Mouse (Mus musculus) liver, embryonic 13.5 days (tissue): Measurements from ENCODE around the gene Chn2. TPM values are rescaled to one million over a fixed set of nuclear protein-coding genes. Genes with fewer than 3 reads are reported as not detected.

Source experiments
- ATAC-seq: fragments of 200-750 bp; cut with Nextera tagmentation; 2 replicates; pipeline ENCODE4 v1.8.0; 2017; ENCODE audit warnings: low read depth, mild to moderate bottlenecking, moderate number of reproducible peaks, moderate library complexity
- DNase-seq: peaks from one replicate; pipeline ENCODE4 v3.0.0; 2022
- H3K27ac ChIP-seq: fragments of 300-500 bp; sonication (generic); 2 replicates; pipeline ENCODE4 v1.5.1; 2015; ENCODE audit warnings: moderate library complexity, mild to moderate bottlenecking, inconsistent platforms
- H3K27me3 ChIP-seq: fragments of 300-500 bp; sonication (generic); 2 replicates; pipeline ENCODE4 v1.6.1; 2015; ENCODE audit warnings: mild to moderate bottlenecking, inconsistent platforms
- H3K36me3 ChIP-seq: fragments of 300-500 bp; sonication (generic); 2 replicates; pipeline ENCODE4 v1.6.1; 2015; ENCODE audit warnings: mild to moderate bottlenecking, inconsistent platforms
- H3K4me1 ChIP-seq: fragments of 300-500 bp; sonication (generic); replicated peaks from 2 replicates; pipeline ENCODE4 v1.6.1; 2015; ENCODE audit warnings: inconsistent platforms
- H3K4me2 ChIP-seq: fragments of 300-500 bp; sonication (generic); 2 replicates; pipeline ENCODE4 v1.6.1; 2015; ENCODE audit warnings: inconsistent platforms, mild to moderate bottlenecking, moderate library complexity
- H3K4me3 ChIP-seq: fragments of 300-500 bp; sonication (generic); replicated peaks from 2 replicates; pipeline ENCODE4 v1.5.1; 2015; ENCODE audit warnings: mild to moderate bottlenecking, inconsistent platforms
- H3K9ac ChIP-seq: fragments of 300-500 bp; sonication (generic); 2 replicates; pipeline ENCODE4 v1.6.1; 2015; ENCODE audit warnings: mild to moderate bottlenecking, inconsistent platforms
- H3K9me3 ChIP-seq: fragments of 300-500 bp; sonication (generic); replicated peaks from 2 replicates; pipeline ENCODE4 v1.6.1; 2016; ENCODE audit warnings: inconsistent platforms
- WGBS: fragments of 180-500 bp; shearing (Covaris S2); methylation state at CpG from one replicate; pipeline ENCODE4 v1.1.7; 2015; ENCODE audit not compliant: insufficient replicate concordance; 5-methylcytosine and 5-hydroxymethylcytosine counted together
- polyA plus RNA-seq: library from polyadenylated mRNA; unstranded; fragments of >200 nt; fragmentation: Nextera tagmentation; extraction: Ambion mirVana; gene quantifications from 2 replicates; pipeline ENCODE4 v1.2.1, GENCODE M21; 2015

Chn2 gene
- polyA plus RNA-seq, 1 experiment from 2014 or later = 3.3 TPM

DNA sequence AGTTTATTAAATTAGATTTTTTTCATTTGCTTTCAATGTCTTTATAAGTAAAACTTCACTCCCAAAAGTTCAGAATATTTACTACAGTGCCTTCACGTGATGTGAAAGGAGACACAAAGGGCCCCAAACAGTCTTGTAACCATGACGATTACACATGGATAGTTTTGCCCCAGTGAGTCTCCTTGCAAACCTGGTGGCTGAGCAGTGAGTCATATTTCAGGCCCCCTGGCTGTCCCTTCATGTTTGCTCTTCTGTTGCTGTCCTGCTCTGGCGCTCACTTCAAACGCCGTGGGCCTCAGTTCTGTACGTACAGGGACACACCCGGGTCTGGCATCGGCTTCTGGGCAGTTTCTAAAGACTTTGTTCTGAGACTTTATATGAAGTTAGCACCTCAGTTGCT lies 292.8 kb downstream of the Chn2 start:
- Histone ChIP-seq H3K4me1 (no peaks in the 10 kb centered on the region), H3K36me3 (no peaks in the 10 kb centered on the region), H3K27ac (no peak overlapping the region), H3K4me3 (no peak overlapping the region), H3K9me3 (no peaks in the 10 kb centered on the region), H3K4me2 (no peak overlapping the region), H3K27me3 (peaks cover 15% of the 10 kb centered on the region), H3K9ac (no peak overlapping the region)
- 64% methylated on average over 8 of the region's 8 CpGs for WGBS
- ATAC-seq = no peak
- no peak for DNase-seq

DNA sequence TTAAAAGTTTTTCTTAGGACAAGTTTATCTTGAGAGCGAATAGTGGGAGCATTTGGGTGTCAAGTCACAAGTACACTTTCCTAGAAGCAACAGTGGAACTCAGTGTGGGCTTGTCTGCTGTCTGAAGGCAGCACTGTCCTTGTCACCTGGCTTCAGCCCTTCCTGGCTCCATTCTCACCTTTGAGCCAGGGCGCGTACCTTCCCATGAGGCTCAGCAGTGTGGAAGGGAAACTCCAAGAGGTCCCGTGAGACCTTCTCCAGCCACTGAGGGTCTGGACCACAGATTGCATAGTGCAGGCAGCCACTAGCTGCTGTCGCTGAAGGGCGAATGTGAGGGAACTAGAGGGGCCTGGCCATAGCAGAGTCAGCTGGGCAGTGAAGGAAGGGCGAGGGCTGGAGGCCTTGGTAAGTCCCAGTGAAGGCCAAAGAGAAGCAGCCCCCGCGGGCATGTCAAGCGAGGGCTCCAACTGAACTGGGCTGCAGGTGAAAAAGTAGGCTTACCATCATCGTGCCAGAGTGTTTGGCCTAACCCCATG lies 293.8 kb downstream of the Chn2 start:
- no peaks in the 10 kb centered on the region for H3K36me3 ChIP-seq
- H3K27ac ChIP-seq = no peak overlapping the region
- H3K4me1 ChIP-seq = no peaks in the 10 kb centered on the region
- H3K9me3 ChIP-seq = no peaks in the 10 kb centered on the region
- H3K27me3 ChIP-seq = peaks cover 5% of the 10 kb centered on the region; the same call in 1 of the 2 replicates
- ATAC-seq (no peak), DNase-seq (no peak)
- 52% methylated on average over 11 of the region's 11 CpGs for WGBS
- no peak overlapping the region for H3K4me3 ChIP-seq
- H3K9ac ChIP-seq = no peak overlapping the region
- no peak overlapping the region for H3K4me2 ChIP-seq

DNA sequence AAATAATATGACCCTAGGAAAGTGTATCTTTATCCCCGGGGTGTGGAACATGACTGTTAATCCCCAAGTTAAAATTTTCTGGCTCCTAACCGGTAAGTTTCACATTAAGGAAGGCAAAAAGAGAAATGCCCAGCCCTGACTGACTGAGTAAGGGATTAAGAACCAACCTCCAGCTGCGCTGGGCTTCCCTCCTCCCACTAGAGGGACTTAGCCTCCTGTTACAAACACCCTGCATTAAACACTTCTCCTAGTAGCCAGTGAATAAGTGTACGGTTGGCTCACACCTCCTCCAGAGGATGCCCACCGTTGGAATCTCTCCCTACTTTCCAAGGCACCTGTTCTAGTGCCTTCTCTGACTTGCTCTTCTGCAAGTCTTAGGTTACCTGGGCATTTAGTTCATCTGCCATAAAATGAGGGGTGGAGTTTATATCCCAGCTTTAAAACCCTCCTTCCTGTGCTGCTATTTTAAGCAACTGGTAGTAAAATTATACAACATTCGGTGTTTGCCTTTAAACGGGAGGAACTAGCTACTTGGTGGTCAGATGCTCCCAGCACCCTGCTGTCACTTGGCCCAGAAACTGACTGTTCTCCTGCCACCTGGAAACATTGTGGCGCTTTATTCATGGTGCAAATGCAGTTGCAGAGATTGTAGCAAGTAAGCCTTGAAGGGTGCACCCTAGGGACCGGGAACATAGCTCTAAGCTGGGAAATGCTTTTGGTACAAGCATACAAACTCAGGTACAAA lies 294.5 kb downstream of the Chn2 start:
- WGBS = 37% methylated on average over 9 of the region's 9 CpGs
- H3K9ac ChIP-seq = no peak overlapping the region
- H3K9me3 ChIP-seq = no peaks in the 10 kb centered on the region
- DNase-seq (no peak), ATAC-seq (no peak)
- H3K4me1 ChIP-seq = no peaks in the 10 kb centered on the region
- H3K36me3 ChIP-seq = no peaks in the 10 kb centered on the region
- no peak overlapping the region for H3K4me3 ChIP-seq
- H3K27ac ChIP-seq = no peak overlapping the region
- no peaks in the 10 kb centered on the region for H3K27me3 ChIP-seq
- H3K4me2 ChIP-seq = no peak overlapping the region

DNA sequence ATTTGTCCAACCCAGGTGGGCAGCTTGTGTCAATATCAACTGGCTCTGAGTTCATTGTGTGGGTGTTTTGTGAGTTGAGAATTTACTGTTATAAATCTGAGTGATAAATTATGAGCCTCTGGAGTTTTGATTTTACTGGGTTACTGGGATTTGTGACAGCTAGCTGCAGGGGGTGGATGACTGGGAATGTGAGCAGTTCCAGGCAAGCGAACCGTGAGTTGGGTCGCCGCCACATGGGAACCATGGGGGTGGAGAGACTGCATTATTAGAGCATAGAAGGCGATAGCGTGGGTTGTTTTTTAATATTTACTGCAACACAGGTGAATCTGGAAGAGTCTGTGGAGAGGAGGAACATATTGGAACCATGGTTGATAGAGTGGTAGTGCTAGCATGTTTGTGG lies 298.0 kb downstream of the Chn2 start:
- Histone ChIP-seq H3K4me1 (no peaks in the 10 kb centered on the region), H3K9ac (no peak overlapping the region), H3K9me3 (no peaks in the 10 kb centered on the region), H3K4me2 (no peak overlapping the region), H3K36me3 (no peaks in the 10 kb centered on the region), H3K27me3 (no peaks in the 10 kb centered on the region), H3K27ac (no peak overlapping the region), H3K4me3 (no peak overlapping the region)
- no peak for DNase-seq
- 70% methylated on average over 6 of the region's 6 CpGs for WGBS
- ATAC-seq = no peak

DNA sequence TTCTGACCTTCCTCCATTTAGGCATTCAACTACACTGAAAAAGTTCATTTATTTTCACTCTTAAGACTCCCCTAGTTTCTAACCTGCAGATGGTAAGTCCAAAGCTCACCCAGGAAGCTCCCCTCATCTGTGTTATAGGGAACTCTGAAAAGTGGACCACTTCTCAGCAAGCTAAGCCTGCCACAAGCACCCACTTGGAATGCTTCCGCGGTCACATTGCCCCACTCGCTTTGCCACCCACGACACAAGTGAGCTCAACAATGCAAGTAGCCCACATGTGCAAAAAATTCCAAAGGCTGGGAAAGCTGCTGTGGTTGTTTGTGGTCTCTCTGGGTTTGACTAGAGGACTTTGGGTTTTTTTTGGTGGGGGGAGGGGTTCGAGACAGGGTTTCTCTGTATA lies 301.8 kb downstream of the Chn2 start:
- Histone ChIP-seq H3K4me1 (no peaks in the 10 kb centered on the region), H3K4me3 (no peak overlapping the region), H3K4me2 (no peak overlapping the region), H3K9me3 (no peaks in the 10 kb centered on the region), H3K27me3 (no peaks in the 10 kb centered on the region), H3K9ac (no peak overlapping the region), H3K27ac (no peak overlapping the region), H3K36me3 (no peaks in the 10 kb centered on the region)
- WGBS = 70% methylated on average over 5 of the region's 5 CpGs
- DNase-seq = no peak
- ATAC-seq = no peak

DNA sequence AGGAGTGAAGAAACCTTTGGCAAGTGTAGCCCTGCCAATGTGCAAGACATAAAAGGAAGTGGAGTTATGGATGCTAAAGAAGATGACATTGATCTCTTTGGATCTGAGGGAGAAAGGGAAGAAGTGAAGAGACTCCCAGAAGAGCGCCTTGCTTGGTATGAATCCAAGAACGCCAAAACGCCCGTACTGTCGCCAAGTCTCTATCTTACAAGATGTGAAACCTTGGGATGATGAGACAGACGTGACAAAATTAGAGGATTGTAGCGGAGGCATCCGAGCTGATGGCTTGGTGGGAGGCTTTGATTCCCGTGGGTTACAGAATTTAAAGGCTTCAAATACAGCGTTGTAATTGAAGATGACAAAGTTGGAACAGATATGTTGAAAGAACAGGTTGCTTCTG lies 302.9 kb downstream of the Chn2 start:
- no peak for ATAC-seq
- Histone ChIP-seq H3K4me2 (no peak overlapping the region), H3K9me3 (no peaks in the 10 kb centered on the region), H3K27me3 (no peaks in the 10 kb centered on the region), H3K4me1 (no peaks in the 10 kb centered on the region), H3K4me3 (no peak overlapping the region), H3K27ac (no peak overlapping the region), H3K36me3 (no peaks in the 10 kb centered on the region), H3K9ac (no peak overlapping the region)
- DNase-seq = no peak
- WGBS = 67% methylated on average over 10 of the region's 10 CpGs

Other genes with a start within 250 kb of the Chn2 start
- 0.50 and 0.59 TPM in 2 replicates for gene Tril, start 218.7 kb upstream of the Chn2 start, polyA plus RNA-seq
- gene Cpvl, start 60.9 kb upstream of the Chn2 start, polyA plus RNA-seq = not detected in 2 replicates